Mouse (Mus musculus) megakaryocyte-erythroid progenitor cell, adult 5-6 weeks (primary cell): Measurements from ENCODE around the gene Fam131b. TPM values are rescaled to one million over a fixed set of nuclear protein-coding genes. Genes with fewer than 3 reads are reported as not detected.
A peak's percentile ranks its signal among the peaks of the same experiment; 100 is the strongest.

Source experiments
- ATAC-seq: replicated peaks from 2 replicates; pipeline ENCODE4 v1.8.0; 2016; ENCODE audit warnings: mild to moderate bottlenecking, inconsistent platforms; ENCODE audit not compliant: severe bottlenecking, poor library complexity, low FRiP score, low TSS enrichment
- total RNA-seq, 2 experiments: library from RNA; stranded (forward) in 1 of 2; stranded (reverse) in 1 of 2; fragments of 200-1000, 215-1000 nt in 1 of 2; fragments of >200 nt in 1 of 2; fragmentation: Nextera tagmentation in 1 of 2; gene quantifications; 2 replicates each; pipeline ENCODE4 v1.2.3; 2014 to 2017

Gene Fam131b
- total RNA-seq, 2 experiments from 2014 or later = not detected

DNA sequence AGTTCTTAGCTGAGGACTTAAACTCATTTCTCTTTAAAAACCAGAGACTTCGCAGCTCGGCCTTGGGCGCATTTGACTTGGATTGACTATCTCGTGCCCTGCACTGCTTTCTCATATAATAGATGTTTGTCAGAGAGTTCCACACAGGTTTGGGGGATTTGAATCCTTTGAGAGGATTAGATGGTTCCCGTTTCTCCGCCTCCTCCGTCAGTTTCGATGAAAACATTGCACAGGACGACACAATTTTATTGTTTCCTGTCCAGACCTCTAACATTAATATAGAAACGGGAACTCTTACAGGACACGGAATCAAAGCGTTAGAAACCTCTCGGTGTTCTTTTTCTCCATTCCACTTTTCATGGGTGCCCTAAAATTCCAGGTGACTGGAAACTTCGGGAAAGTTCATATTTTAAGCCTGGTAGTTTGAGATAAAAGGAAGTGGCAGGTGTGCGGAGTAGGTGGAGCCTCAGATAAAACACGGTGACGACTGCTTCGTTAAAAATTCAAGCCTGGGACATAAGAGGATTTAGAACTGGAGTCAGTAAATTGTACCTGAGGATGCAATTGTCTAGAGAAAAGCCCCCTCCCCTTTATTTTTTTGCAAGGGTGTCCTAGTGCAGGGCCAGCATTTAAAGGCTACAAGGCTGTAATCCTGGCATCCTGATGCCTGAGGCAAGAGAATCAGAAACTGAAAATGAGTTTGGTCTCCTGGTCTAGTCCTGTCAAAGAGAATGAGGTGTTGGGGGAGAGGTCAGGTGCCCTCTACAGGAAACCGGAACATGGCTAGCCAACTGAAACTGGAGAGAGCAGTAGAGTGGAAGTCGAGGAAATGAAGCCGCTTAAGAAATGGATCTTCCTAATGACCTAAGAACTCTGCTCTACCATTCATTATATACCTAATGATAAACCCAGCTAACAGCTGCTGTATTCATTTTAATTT, 58.8 kb downstream of the Fam131b start:
- ATAC-seq = peak; percentile 37; the same call in 1 of the 2 replicates

Other genes starting within 250 kb of the Fam131b start
- gene Tas2r139, start 183.7 kb downstream of the Fam131b start, total RNA-seq (2014; fragmentation: Nextera tagmentation) = not detected in 2 replicates
- gene Tas2r139, start 183.7 kb downstream of the Fam131b start, total RNA-seq (2017) = not detected in 2 replicates
- not detected in 2 replicates for gene Tas2r144, start 109.3 kb downstream of the Fam131b start, total RNA-seq (2014; fragmentation: Nextera tagmentation)
- not detected in 2 replicates for gene Tas2r144, start 109.3 kb downstream of the Fam131b start, total RNA-seq (2017)
- gene Gstk1, start 78.7 kb downstream of the Fam131b start, total RNA-seq (2014; fragmentation: Nextera tagmentation) = 6.0 and 7.8 TPM in 2 replicates
- 1.6 and 5.3 TPM in 2 replicates for gene Gstk1, start 78.7 kb downstream of the Fam131b start, total RNA-seq (2017)
- gene Tmem139, start 62.7 kb downstream of the Fam131b start, total RNA-seq (2014; fragmentation: Nextera tagmentation) = not detected in 2 replicates
- not detected in 2 replicates for gene Tmem139, start 62.7 kb downstream of the Fam131b start, total RNA-seq (2017)
- gene Casp2, start 59.7 kb downstream of the Fam131b start, total RNA-seq (2014; fragmentation: Nextera tagmentation) = 68.3 and 86.6 TPM in 2 replicates
- gene Casp2, start 59.7 kb downstream of the Fam131b start, total RNA-seq (2017) = 51.2 and 76.1 TPM in 2 replicates
- not detected in 2 replicates for gene Clcn1, start 38.0 kb downstream of the Fam131b start, total RNA-seq (2014; fragmentation: Nextera tagmentation)
- gene Clcn1, start 38.0 kb downstream of the Fam131b start, total RNA-seq (2017) = not detected in 2 replicates
- 43.6 and 51.9 TPM in 2 replicates for gene Zyx, start 25.0 kb upstream of the Fam131b start, total RNA-seq (2014; fragmentation: Nextera tagmentation)
- 8.7 and 15.9 TPM in 2 replicates for gene Zyx, start 25.0 kb upstream of the Fam131b start, total RNA-seq (2017)
- not detected in 2 replicates for gene Epha1, start 48.6 kb upstream of the Fam131b start, total RNA-seq (2014; fragmentation: Nextera tagmentation)
- gene Epha1, start 48.6 kb upstream of the Fam131b start, total RNA-seq (2017) = not detected in 2 replicates
- 1.3 TPM in 1 of 2 replicates, not detected in the other for gene Tas2r143, start 75.6 kb upstream of the Fam131b start, total RNA-seq (2014; fragmentation: Nextera tagmentation)
- not detected in 2 replicates for gene Tas2r143, start 75.6 kb upstream of the Fam131b start, total RNA-seq (2017)
- gene Tas2r135, start 80.8 kb upstream of the Fam131b start, total RNA-seq (2014; fragmentation: Nextera tagmentation) = not detected in 2 replicates
- not detected in 2 replicates for gene Tas2r135, start 80.8 kb upstream of the Fam131b start, total RNA-seq (2017)
- gene Tas2r126, start 109.9 kb upstream of the Fam131b start, total RNA-seq (2014; fragmentation: Nextera tagmentation) = not detected in 2 replicates
- gene Tas2r126, start 109.9 kb upstream of the Fam131b start, total RNA-seq (2017) = not detected in 2 replicates
- not detected in 2 replicates for gene Olfr458, start 140.6 kb upstream of the Fam131b start, total RNA-seq (2014; fragmentation: Nextera tagmentation)
- not detected in 2 replicates for gene Olfr458, start 140.6 kb upstream of the Fam131b start, total RNA-seq (2017)
- not detected in 2 replicates for gene Olfr457, start 151.7 kb upstream of the Fam131b start, total RNA-seq (2014; fragmentation: Nextera tagmentation)
- gene Olfr457, start 151.7 kb upstream of the Fam131b start, total RNA-seq (2017) = not detected in 2 replicates
- not detected in 2 replicates for gene Olfr456, start 162.6 kb upstream of the Fam131b start, total RNA-seq (2014; fragmentation: Nextera tagmentation)
- gene Olfr456, start 162.6 kb upstream of the Fam131b start, total RNA-seq (2017) = not detected in 2 replicates
- gene Olfr455, start 222.9 kb upstream of the Fam131b start, total RNA-seq (2014; fragmentation: Nextera tagmentation) = not detected in 2 replicates
- gene Olfr455, start 222.9 kb upstream of the Fam131b start, total RNA-seq (2017) = not detected in 2 replicates